Mouse (Mus musculus) liver, adult 2 months (tissue): ENCODE results near the gene Tmem37.

Source experiments
- CTCF ChIP-seq: fragments of 200-500 bp; IDR thresholded peaks from 2 replicates; pipeline ENCODE4 v1.5.1; 2011; ENCODE audit warnings: low read depth, low read length, control low read depth
- POLR2A ChIP-seq: fragments of 200-500 bp; IDR thresholded peaks from 2 replicates; pipeline ENCODE4 v1.6.1; 2011; ENCODE audit warnings: low read length, control low read depth; ENCODE audit not compliant: insufficient read depth; ENCODE audit errors: extremely low read depth

- no peak for TF ChIP-seq CTCF
- TF ChIP-seq POLR2A, result no peak
Observed at GRCm38 (mm10) chr1:120105556-120105959, 31.7 kb upstream of the Tmem37 start.
